Mouse (Mus musculus): ENCODE measurements around the gene Nfu1. TPM values are rescaled to one million over a fixed set of nuclear protein-coding genes. Genes with fewer than 3 reads are reported as not detected.

The Nfu1 gene
- polyA plus RNA-seq, 1 experiment from 2014 or later, result 89.8 TPM

Other genes starting within 250 kb of the Nfu1 start
- gene Anxa4, start 215.7 kb upstream of the Nfu1 start, polyA plus RNA-seq (2015; fragmentation: Nextera tagmentation; extraction: Ambion mirVana), result 61.9 and 66.6 TPM in 2 replicates
- 15.3 and 16.7 TPM in 2 replicates for gene Aak1, start 159.7 kb upstream of the Nfu1 start, polyA plus RNA-seq (2015; fragmentation: Nextera tagmentation; extraction: Ambion mirVana)
- 21.0 and 22.5 TPM in 2 replicates for gene Gfpt1, start 33.6 kb downstream of the Nfu1 start, polyA plus RNA-seq (2015; fragmentation: Nextera tagmentation; extraction: Ambion mirVana)
- gene D6Ertd527e, start 95.5 kb downstream of the Nfu1 start, polyA plus RNA-seq (2015; fragmentation: Nextera tagmentation; extraction: Ambion mirVana), result 0.44 and 0.97 TPM in 2 replicates

Measured in limb, embryonic 15.5 days (tissue).